Mouse (Mus musculus) kidney, embryonic 16.5 days (tissue): ENCODE results near the gene Tufm. TPM values are rescaled to one million over a fixed set of nuclear protein-coding genes. Genes with fewer than 3 reads are reported as not detected.

Source experiments
- ATAC-seq: fragments of 200-750 bp; cut with Nextera tagmentation; 2 replicates; pipeline ENCODE4 v1.8.0; 2017; ENCODE audit warnings: moderate TSS enrichment; ENCODE audit not compliant: low FRiP score, low TSS enrichment
- H3K27ac ChIP-seq: fragments of 300-500 bp; sonication (generic); 2 replicates; pipeline ENCODE4 v1.5.1; 2014; ENCODE audit warnings: low read length
- H3K27me3 ChIP-seq: fragments of 300-500 bp; sonication (generic); 2 replicates; pipeline ENCODE4 v1.6.1; 2014; ENCODE audit warnings: low read length, control low read depth, mixed read lengths; ENCODE audit not compliant: insufficient read depth
- H3K36me3 ChIP-seq: fragments of 300-500 bp; sonication (generic); 2 replicates; pipeline ENCODE4 v1.6.1; 2014; ENCODE audit warnings: low read length, control low read depth, mixed read lengths; ENCODE audit not compliant: insufficient read depth
- H3K4me1 ChIP-seq: fragments of 300-500 bp; sonication (generic); 2 replicates; pipeline ENCODE4 v1.6.1; 2014; ENCODE audit warnings: low read length, control low read depth, mixed read lengths; ENCODE audit not compliant: insufficient read depth
- H3K4me2 ChIP-seq: fragments of 300-500 bp; sonication (generic); replicated peaks from 2 replicates; pipeline ENCODE4 v1.6.1; 2014; ENCODE audit warnings: low read depth, low read length
- H3K4me3 ChIP-seq: fragments of 300-500 bp; sonication (generic); 2 replicates; pipeline ENCODE4 v1.5.1; 2014; ENCODE audit warnings: mild to moderate bottlenecking, low read length
- H3K9ac ChIP-seq: fragments of 300-500 bp; sonication (generic); replicated peaks from 2 replicates; pipeline ENCODE4 v1.6.1; 2014; ENCODE audit warnings: low read length
- H3K9me3 ChIP-seq: fragments of 300-500 bp; sonication (generic); 2 replicates; pipeline ENCODE4 v1.6.1; 2016; ENCODE audit warnings: low read length, control low read depth
- WGBS: fragments of 180-500 bp; shearing (Covaris S2); extraction: QIAGEN DNeasy Blood & Tissue Kit; methylation state at CpG from one replicate; pipeline ENCODE4 v1.1.7; 2014; 5-methylcytosine and 5-hydroxymethylcytosine counted together
- polyA plus RNA-seq: library from polyadenylated mRNA; unstranded; fragments of >200 nt; fragmentation: Nextera tagmentation; extraction: Ambion mirVana; gene quantifications from 2 replicates; pipeline ENCODE4 v1.2.1, GENCODE M21; 2015

The Tufm gene
- polyA plus RNA-seq: 177 and 196 TPM in 2 replicates

GRCm38 (mm10) chr7:126487052-126487483 is at the start of gene Tufm:
TSS of gene Tufm (plus strand) at chr7:126487361.
- Histone ChIP-seq H3K4me1 (peaks cover 14% of the 10 kb centered on the region), H3K27ac (peak within 1 kb of the TSS; percentile 79), H3K9me3 (no peaks in the 10 kb centered on the region), H3K36me3 (peaks cover 27% of the 10 kb centered on the region; the same call in 1 of the 2 replicates), H3K4me2 (peak within 1 kb of the TSS; percentile 97), H3K27me3 (no peaks in the 10 kb centered on the region), H3K9ac (peak within 1 kb of the TSS; percentile 76), H3K4me3 (peak within 1 kb of the TSS; percentile 74)
- ATAC-seq: peak; percentile 90
- under 1% methylated on average over 32 of the region's 32 CpGs for WGBS

GRCm38 (mm10) chr7:126440134-126440533 is 47.0 kb upstream of the Tufm start:
- H3K9ac ChIP-seq: no peak overlapping the region
- no peak overlapping the region for H3K27ac ChIP-seq
- peaks cover 28% of the 10 kb centered on the region for H3K36me3 ChIP-seq
- H3K4me1 ChIP-seq: no peaks in the 10 kb centered on the region
- no peaks in the 10 kb centered on the region for H3K27me3 ChIP-seq
- H3K9me3 ChIP-seq: no peaks in the 10 kb centered on the region
- ATAC-seq: no peak
- no peak overlapping the region for H3K4me3 ChIP-seq
- no peak overlapping the region for H3K4me2 ChIP-seq
- WGBS: 87% methylated on average over 9 of the region's 9 CpGs

- no peak overlapping the region for H3K4me2 ChIP-seq
- H3K9me3 ChIP-seq: no peaks in the 10 kb centered on the region
- H3K27ac ChIP-seq: no peak overlapping the region
- H3K36me3 ChIP-seq: peaks cover 52% of the 10 kb centered on the region
- 92% methylated on average over 10 of the region's 10 CpGs for WGBS
- no peak overlapping the region for H3K9ac ChIP-seq
- ATAC-seq: no peak
- no peaks in the 10 kb centered on the region for H3K4me1 ChIP-seq
- no peak overlapping the region for H3K4me3 ChIP-seq
- H3K27me3 ChIP-seq: no peaks in the 10 kb centered on the region
These were observed 43.2 kb upstream of the Tufm start for GRCm38 (mm10) chr7:126443997-126444396.

DNA sequence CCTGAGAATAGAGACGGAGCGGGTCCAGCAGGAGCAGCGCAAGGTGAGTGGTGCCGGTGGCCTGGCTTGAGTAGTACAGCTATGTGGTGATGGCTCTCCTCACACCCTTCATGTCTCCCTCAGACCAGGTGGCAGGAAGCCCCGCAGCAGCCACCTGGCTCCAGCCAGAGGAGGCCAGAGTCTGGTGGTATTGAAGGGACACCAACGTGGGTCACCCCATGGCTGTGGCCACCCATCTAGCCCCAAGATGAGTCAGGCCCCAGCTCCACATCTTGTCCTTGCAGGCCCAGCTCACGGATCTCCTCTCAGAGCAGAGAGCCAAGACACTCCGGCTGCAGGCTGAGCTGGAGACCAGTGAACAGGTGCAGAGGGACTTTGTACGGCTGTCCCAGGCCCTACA is 42.6 kb upstream of the Tufm start:
- H3K4me1 ChIP-seq: no peaks in the 10 kb centered on the region
- H3K4me3 ChIP-seq: no peak overlapping the region
- H3K27ac ChIP-seq: no peak overlapping the region
- H3K36me3 ChIP-seq: peaks cover 52% of the 10 kb centered on the region
- ATAC-seq: no peak; the same call in 1 of the 2 replicates
- no peak overlapping the region for H3K9ac ChIP-seq
- WGBS: 95% methylated on average over 9 of the region's 9 CpGs
- no peak overlapping the region for H3K4me2 ChIP-seq
- no peaks in the 10 kb centered on the region for H3K27me3 ChIP-seq
- H3K9me3 ChIP-seq: no peaks in the 10 kb centered on the region

DNA sequence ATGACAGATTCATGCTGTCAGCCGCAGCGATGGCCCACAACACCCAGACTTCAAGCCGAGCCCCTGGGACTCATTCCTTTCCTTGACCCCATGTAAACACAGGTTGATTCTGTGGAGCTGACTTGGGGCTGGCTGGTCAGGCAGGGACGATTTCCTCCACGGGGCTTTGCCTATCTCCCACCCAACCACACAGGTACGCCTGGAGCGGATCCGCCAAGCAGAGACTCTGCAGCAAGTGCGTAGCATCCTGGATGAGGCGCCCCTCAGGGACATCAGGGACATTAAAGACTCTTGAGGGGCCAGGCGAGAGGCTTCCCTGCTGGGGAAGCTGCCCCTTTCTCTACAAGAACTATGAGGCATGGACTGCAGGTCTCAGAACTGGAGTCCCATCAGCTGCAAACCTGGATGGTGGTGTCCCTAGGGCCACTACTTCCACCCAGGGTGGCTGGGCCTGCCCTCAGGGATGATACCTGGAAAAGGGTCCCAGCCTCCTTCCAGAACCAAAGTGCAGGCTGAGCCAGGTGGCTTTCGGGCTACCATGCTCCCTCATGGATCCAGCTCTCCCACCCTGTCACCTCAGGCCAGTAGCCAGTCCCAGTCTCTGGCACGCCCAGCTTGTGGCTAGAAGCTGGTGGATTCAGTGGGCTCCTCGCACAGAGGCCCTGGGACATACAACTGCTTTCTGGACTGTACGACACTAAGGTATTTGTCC is 41.9 kb upstream of the Tufm start:
- H3K4me3 ChIP-seq: no peak overlapping the region
- WGBS: 92% methylated on average over 15 of the region's 15 CpGs
- no peak overlapping the region for H3K9ac ChIP-seq
- H3K27me3 ChIP-seq: no peaks in the 10 kb centered on the region
- H3K36me3 ChIP-seq: peaks cover 48% of the 10 kb centered on the region
- no peak overlapping the region for H3K4me2 ChIP-seq
- no peaks in the 10 kb centered on the region for H3K4me1 ChIP-seq
- no peaks in the 10 kb centered on the region for H3K9me3 ChIP-seq
- ATAC-seq: no peak
- no peak overlapping the region for H3K27ac ChIP-seq

- no peaks in the 10 kb centered on the region for H3K4me1 ChIP-seq
- no peaks in the 10 kb centered on the region for H3K9me3 ChIP-seq
- H3K9ac ChIP-seq: no peak overlapping the region
- H3K36me3 ChIP-seq: peaks cover 44% of the 10 kb centered on the region
- no peaks in the 10 kb centered on the region for H3K27me3 ChIP-seq
- no peak overlapping the region for H3K27ac ChIP-seq
- ATAC-seq: no peak
- 95% methylated on average over 21 of the region's 21 CpGs for WGBS
- H3K4me3 ChIP-seq: no peak overlapping the region
- no peak overlapping the region for H3K4me2 ChIP-seq
These were observed 40.9 kb upstream of the Tufm start for GRCm38 (mm10) chr7:126446217-126446616.

GRCm38 (mm10) chr7:126448481-126448880 is 38.7 kb upstream of the Tufm start:
- no peaks in the 10 kb centered on the region for H3K4me1 ChIP-seq
- no peaks in the 10 kb centered on the region for H3K9me3 ChIP-seq
- no peak overlapping the region for H3K9ac ChIP-seq
- no peak overlapping the region for H3K4me2 ChIP-seq
- 89% methylated on average over 19 of the region's 19 CpGs for WGBS
- ATAC-seq: no peak
- H3K36me3 ChIP-seq: peaks cover 39% of the 10 kb centered on the region
- H3K27ac ChIP-seq: no peak overlapping the region
- H3K4me3 ChIP-seq: no peak overlapping the region
- H3K27me3 ChIP-seq: no peaks in the 10 kb centered on the region

GRCm38 (mm10) chr7:126449991-126450390 is 37.2 kb upstream of the Tufm start:
- H3K4me3 ChIP-seq: no peak overlapping the region
- WGBS: 91% methylated on average over 18 of the region's 18 CpGs

GRCm38 (mm10) chr7:126450641-126451040 is 36.5 kb upstream of the Tufm start:
- no peak overlapping the region for H3K4me3 ChIP-seq
- H3K9ac ChIP-seq: no peak overlapping the region
- no peaks in the 10 kb centered on the region for H3K27me3 ChIP-seq
- H3K4me1 ChIP-seq: no peaks in the 10 kb centered on the region
- peaks cover 22% of the 10 kb centered on the region; the same call in 1 of the 2 replicates for H3K36me3 ChIP-seq
- WGBS: 85% methylated on average over 6 of the region's 6 CpGs
- no peaks in the 10 kb centered on the region for H3K9me3 ChIP-seq
- H3K27ac ChIP-seq: no peak overlapping the region
- ATAC-seq: no peak
- H3K4me2 ChIP-seq: no peak overlapping the region

More at GRCm38 (mm10) chr7:126449991-126450390, 37.2 kb upstream of the Tufm start:
- H3K4me2 ChIP-seq: no peak overlapping the region
- H3K9me3 ChIP-seq: no peaks in the 10 kb centered on the region
- no peaks in the 10 kb centered on the region for H3K4me1 ChIP-seq
- H3K27me3 ChIP-seq: no peaks in the 10 kb centered on the region
- H3K9ac ChIP-seq: no peak overlapping the region
- peaks cover 28% of the 10 kb centered on the region for H3K36me3 ChIP-seq
- H3K27ac ChIP-seq: no peak overlapping the region
- ATAC-seq: no peak

DNA sequence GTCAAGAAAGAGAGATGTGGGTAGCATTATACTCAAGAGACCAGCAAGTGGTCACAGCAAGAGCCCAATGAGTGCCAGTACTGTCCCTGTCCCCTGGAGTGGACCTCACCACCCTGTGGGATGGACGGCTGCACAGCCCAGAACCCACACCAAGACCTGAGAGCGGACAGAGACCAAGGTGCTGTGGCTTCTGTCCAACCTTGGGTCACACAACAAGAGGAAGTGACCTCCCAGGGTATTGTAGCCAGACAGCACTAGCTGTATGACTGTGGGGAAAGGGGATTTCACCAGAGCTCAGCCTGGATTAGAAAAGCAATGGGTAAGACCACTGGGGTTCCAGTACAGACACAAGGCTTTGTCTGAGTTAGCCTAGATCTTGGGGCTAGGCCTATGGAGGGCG is 34.9 kb upstream of the Tufm start:
- H3K4me3 ChIP-seq: no peak overlapping the region
- H3K4me1 ChIP-seq: no peaks in the 10 kb centered on the region
- no peak overlapping the region for H3K4me2 ChIP-seq
- WGBS: 86% methylated on average over 3 of the region's 3 CpGs
- no peak for ATAC-seq
- no peak overlapping the region for H3K27ac ChIP-seq
- H3K27me3 ChIP-seq: no peaks in the 10 kb centered on the region
- peaks cover 7% of the 10 kb centered on the region; the same call in 1 of the 2 replicates for H3K36me3 ChIP-seq
- H3K9me3 ChIP-seq: no peaks in the 10 kb centered on the region
- no peak overlapping the region for H3K9ac ChIP-seq
